Mouse (Mus musculus): Measurements from ENCODE around the gene Tenm3. TPM values are rescaled to one million over a fixed set of nuclear protein-coding genes. Genes with fewer than 3 reads are reported as not detected.

The Tenm3 gene
- polyA plus RNA-seq, 1 experiment from 2014 or later: 49.8 TPM

- H3K4me2 ChIP-seq (replicated peaks; ENCODE audit: low read depth, low read length): no peak overlapping the region
- H3K4me3 ChIP-seq (ENCODE audit: low read depth, low read length): no peak overlapping the region
- H3K9me3 ChIP-seq (ENCODE audit: control insufficient read depth, low read length): no peaks in the 10 kb centered on the region
- WGBS: 95% methylated on average over 7 of the region's 7 CpGs
- H3K27me3 ChIP-seq (ENCODE audit: control insufficient read depth, insufficient read depth, low read length): no peaks in the 10 kb centered on the region
- ATAC-seq (ENCODE audit: low FRiP score) (no peak), DNase-seq (ENCODE audit: low spot score) (no peak)
- no peak overlapping the region for H3K9ac ChIP-seq (ENCODE audit: low read depth, low read length)
- H3K36me3 ChIP-seq (ENCODE audit: control insufficient read depth, insufficient read depth, low read length): no peaks in the 10 kb centered on the region
- no peak overlapping the region for H3K27ac ChIP-seq (ENCODE audit: low read depth, low read length)
- H3K4me1 ChIP-seq (replicated peaks; ENCODE audit: control insufficient read depth, insufficient read depth, low read length): no peaks in the 10 kb centered on the region
Measured at GRCm38 (mm10) chr8:48649845-48650244, 193.9 kb downstream of the Tenm3 start.

- DNase-seq (ENCODE audit: low spot score): no peak
- H3K4me3 ChIP-seq (ENCODE audit: low read depth, low read length): no peak overlapping the region
- 79% methylated on average over 7 of the region's 7 CpGs for WGBS
- H3K27me3 ChIP-seq (ENCODE audit: control insufficient read depth, insufficient read depth, low read length): no peaks in the 10 kb centered on the region
- H3K9me3 ChIP-seq (ENCODE audit: control insufficient read depth, low read length): no peaks in the 10 kb centered on the region
- H3K36me3 ChIP-seq (ENCODE audit: control insufficient read depth, insufficient read depth, low read length): no peaks in the 10 kb centered on the region
- no peaks in the 10 kb centered on the region for H3K4me1 ChIP-seq (replicated peaks; ENCODE audit: control insufficient read depth, insufficient read depth, low read length)
- no peak overlapping the region for H3K9ac ChIP-seq (ENCODE audit: low read depth, low read length)
- H3K4me2 ChIP-seq (replicated peaks; ENCODE audit: low read depth, low read length): no peak overlapping the region
- no peak overlapping the region for H3K27ac ChIP-seq (ENCODE audit: low read depth, low read length)
- no peak for ATAC-seq (ENCODE audit: low FRiP score)
Measured at GRCm38 (mm10) chr8:48649415-48649814, 194.3 kb downstream of the Tenm3 start.

GRCm38 (mm10) chr8:48646110-48646509, 197.6 kb downstream of the Tenm3 start:
- H3K4me1 ChIP-seq (replicated peaks; ENCODE audit: control insufficient read depth, insufficient read depth, low read length): no peaks in the 10 kb centered on the region
- no peak overlapping the region for H3K4me2 ChIP-seq (replicated peaks; ENCODE audit: low read depth, low read length)
- no peaks in the 10 kb centered on the region for H3K9me3 ChIP-seq (ENCODE audit: control insufficient read depth, low read length)
- no peak overlapping the region for H3K9ac ChIP-seq (ENCODE audit: low read depth, low read length)
- H3K27ac ChIP-seq (ENCODE audit: low read depth, low read length): no peak overlapping the region
- no peaks in the 10 kb centered on the region for H3K36me3 ChIP-seq (ENCODE audit: control insufficient read depth, insufficient read depth, low read length)
- no peaks in the 10 kb centered on the region for H3K27me3 ChIP-seq (ENCODE audit: control insufficient read depth, insufficient read depth, low read length)
- H3K4me3 ChIP-seq (ENCODE audit: low read depth, low read length): no peak overlapping the region
- ATAC-seq (ENCODE audit: low FRiP score): no peak
- 67% methylated on average over 18 of the region's 18 CpGs for WGBS
- no peak for DNase-seq (ENCODE audit: low spot score)

GRCm38 (mm10) chr8:48638129-48638528, 205.6 kb downstream of the Tenm3 start:
- WGBS: 84% methylated on average over 4 of the region's 4 CpGs

GRCm38 (mm10) chr8:48636979-48637378, 206.8 kb downstream of the Tenm3 start:
- Histone ChIP-seq H3K27ac (ENCODE audit: low read depth, low read length) (no peak overlapping the region), H3K9me3 (ENCODE audit: control insufficient read depth, low read length) (no peaks in the 10 kb centered on the region), H3K4me2 (replicated peaks; ENCODE audit: low read depth, low read length) (no peak overlapping the region), H3K4me3 (ENCODE audit: low read depth, low read length) (no peak overlapping the region), H3K9ac (ENCODE audit: low read depth, low read length) (no peak overlapping the region), H3K36me3 (ENCODE audit: control insufficient read depth, insufficient read depth, low read length) (no peaks in the 10 kb centered on the region), H3K4me1 (replicated peaks; ENCODE audit: control insufficient read depth, insufficient read depth, low read length) (no peaks in the 10 kb centered on the region), H3K27me3 (ENCODE audit: control insufficient read depth, insufficient read depth, low read length) (no peaks in the 10 kb centered on the region)
- 89% methylated on average over 5 of the region's 5 CpGs for WGBS
- ATAC-seq (ENCODE audit: low FRiP score): no peak
- DNase-seq (ENCODE audit: low spot score): no peak

More at GRCm38 (mm10) chr8:48638129-48638528, 205.6 kb downstream of the Tenm3 start:
- H3K9ac ChIP-seq (ENCODE audit: low read depth, low read length): no peak overlapping the region
- no peaks in the 10 kb centered on the region for H3K36me3 ChIP-seq (ENCODE audit: control insufficient read depth, insufficient read depth, low read length)
- no peak overlapping the region for H3K4me3 ChIP-seq (ENCODE audit: low read depth, low read length)
- no peaks in the 10 kb centered on the region for H3K27me3 ChIP-seq (ENCODE audit: control insufficient read depth, insufficient read depth, low read length)
- ATAC-seq (ENCODE audit: low FRiP score) (no peak), DNase-seq (ENCODE audit: low spot score) (no peak)
- H3K4me2 ChIP-seq (replicated peaks; ENCODE audit: low read depth, low read length): no peak overlapping the region
- H3K9me3 ChIP-seq (ENCODE audit: control insufficient read depth, low read length): no peaks in the 10 kb centered on the region
- no peak overlapping the region for H3K27ac ChIP-seq (ENCODE audit: low read depth, low read length)
- H3K4me1 ChIP-seq (replicated peaks; ENCODE audit: control insufficient read depth, insufficient read depth, low read length): no peaks in the 10 kb centered on the region

GRCm38 (mm10) chr8:48635815-48636214, 207.9 kb downstream of the Tenm3 start:
- H3K27ac ChIP-seq (ENCODE audit: low read depth, low read length): no peak overlapping the region
- no peak for ATAC-seq (ENCODE audit: low FRiP score)
- no peaks in the 10 kb centered on the region for H3K9me3 ChIP-seq (ENCODE audit: control insufficient read depth, low read length)
- H3K36me3 ChIP-seq (ENCODE audit: control insufficient read depth, insufficient read depth, low read length): no peaks in the 10 kb centered on the region
- no peak overlapping the region for H3K4me3 ChIP-seq (ENCODE audit: low read depth, low read length)
- H3K27me3 ChIP-seq (ENCODE audit: control insufficient read depth, insufficient read depth, low read length): no peaks in the 10 kb centered on the region
- 74% methylated on average over 4 of the region's 4 CpGs for WGBS
- H3K4me1 ChIP-seq (replicated peaks; ENCODE audit: control insufficient read depth, insufficient read depth, low read length): no peaks in the 10 kb centered on the region
- H3K9ac ChIP-seq (ENCODE audit: low read depth, low read length): no peak overlapping the region
- DNase-seq (ENCODE audit: low spot score): no peak
- H3K4me2 ChIP-seq (replicated peaks; ENCODE audit: low read depth, low read length): no peak overlapping the region

GRCm38 (mm10) chr8:48633426-48633825, 210.3 kb downstream of the Tenm3 start:
- DNase-seq (ENCODE audit: low spot score): no peak
- no peak overlapping the region for H3K27ac ChIP-seq (ENCODE audit: low read depth, low read length)
- no peaks in the 10 kb centered on the region for H3K9me3 ChIP-seq (ENCODE audit: control insufficient read depth, low read length)
- no peaks in the 10 kb centered on the region for H3K36me3 ChIP-seq (ENCODE audit: control insufficient read depth, insufficient read depth, low read length)
- WGBS: 73% methylated on average over 8 of the region's 8 CpGs
- H3K4me1 ChIP-seq (replicated peaks; ENCODE audit: control insufficient read depth, insufficient read depth, low read length): no peaks in the 10 kb centered on the region
- ATAC-seq (ENCODE audit: low FRiP score): no peak
- H3K4me3 ChIP-seq (ENCODE audit: low read depth, low read length): no peak overlapping the region
- no peaks in the 10 kb centered on the region for H3K27me3 ChIP-seq (ENCODE audit: control insufficient read depth, insufficient read depth, low read length)
- no peak overlapping the region for H3K9ac ChIP-seq (ENCODE audit: low read depth, low read length)
- no peak overlapping the region for H3K4me2 ChIP-seq (replicated peaks; ENCODE audit: low read depth, low read length)

GRCm38 (mm10) chr8:48622517-48623153, 221.1 kb downstream of the Tenm3 start:
- Histone ChIP-seq H3K36me3 (ENCODE audit: control insufficient read depth, insufficient read depth, low read length) (no peaks in the 10 kb centered on the region), H3K27me3 (ENCODE audit: control insufficient read depth, insufficient read depth, low read length) (no peaks in the 10 kb centered on the region), H3K4me1 (replicated peaks; ENCODE audit: control insufficient read depth, insufficient read depth, low read length) (no peaks in the 10 kb centered on the region), H3K4me2 (replicated peaks; ENCODE audit: low read depth, low read length) (no peak overlapping the region), H3K9ac (ENCODE audit: low read depth, low read length) (no peak overlapping the region), H3K27ac (ENCODE audit: low read depth, low read length) (no peak overlapping the region), H3K9me3 (ENCODE audit: control insufficient read depth, low read length) (no peaks in the 10 kb centered on the region), H3K4me3 (ENCODE audit: low read depth, low read length) (no peak overlapping the region)
- no peak for DNase-seq (ENCODE audit: low spot score)
- ATAC-seq (ENCODE audit: low FRiP score): no peak
- 89% methylated on average over 11 of the region's 11 CpGs for WGBS

GRCm38 (mm10) chr8:48615088-48615487, 228.7 kb downstream of the Tenm3 start:
- Histone ChIP-seq H3K9me3 (ENCODE audit: control insufficient read depth, low read length) (no peaks in the 10 kb centered on the region), H3K4me3 (ENCODE audit: low read depth, low read length) (no peak overlapping the region), H3K27me3 (ENCODE audit: control insufficient read depth, insufficient read depth, low read length) (no peaks in the 10 kb centered on the region), H3K9ac (ENCODE audit: low read depth, low read length) (no peak overlapping the region), H3K4me1 (replicated peaks; ENCODE audit: control insufficient read depth, insufficient read depth, low read length) (no peaks in the 10 kb centered on the region; the same call in 1 of the 2 replicates), H3K27ac (ENCODE audit: low read depth, low read length) (no peak overlapping the region), H3K4me2 (replicated peaks; ENCODE audit: low read depth, low read length) (no peak overlapping the region), H3K36me3 (ENCODE audit: control insufficient read depth, insufficient read depth, low read length) (no peaks in the 10 kb centered on the region)
- ATAC-seq (ENCODE audit: low FRiP score): no peak
- DNase-seq (ENCODE audit: low spot score): no peak
- 22% methylated on average over 8 of the region's 8 CpGs for WGBS

Measured in hindbrain, embryonic 11.5 days (tissue).